ENCODE assay signal across 8 mouse cellular contexts in the genomic region with DNA sequence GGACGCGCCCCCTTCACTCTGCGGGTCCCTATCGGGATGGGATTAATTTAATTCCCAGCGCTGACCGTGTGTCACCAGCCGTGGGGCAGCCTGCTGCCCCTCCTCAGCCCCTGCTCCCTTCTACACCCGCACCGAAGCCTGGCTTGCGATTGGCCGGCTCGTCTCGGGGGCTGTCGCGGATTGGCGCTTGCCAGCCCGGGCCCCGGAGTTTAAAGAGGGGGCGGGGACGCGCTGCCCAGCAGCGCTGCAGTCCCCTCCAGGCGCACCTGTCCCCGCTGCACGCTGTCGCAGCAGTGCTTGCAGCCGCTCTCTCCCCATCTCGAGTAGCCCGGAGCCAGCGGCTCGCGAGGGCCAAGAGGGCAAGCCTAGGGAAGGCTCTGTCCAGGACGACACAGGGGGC. TPM values are rescaled to one million over a fixed set of nuclear protein-coding genes. Genes with fewer than 3 reads are reported as not detected.
DNase-seq lines count a peak whose midpoint lies in the region; ATAC-seq and TF ChIP-seq lines count a peak whose summit lies in the region.

Cldn11 (plus strand) TSS at position 215 of the 400 bp plus-strand sequence.

- peak; percentile 87 for DNase-seq in heart, embryonic 10.5 days (ENCODE audit: low spot score)
- no peak for DNase-seq in heart, adult 8-10 months (ENCODE audit: low spot score)
- peak; percentile 86 for DNase-seq in brain, embryonic 14.5 days (ENCODE audit: low read depth)
- DNase-seq in layer of hippocampus, adult 2 months (ENCODE audit: low spot score in 2 of 2): peak in 1 of 2 experiments; percentile 47
- DNase-seq in lung, adult 2 months: peak; percentile 10
- DNase-seq in retina, postnatal 7 days (ENCODE audit: low read depth, low spot score): peak; percentile 43
- DNase-seq in urinary bladder, postnatal 10 days (ENCODE audit: low spot score): no peak

- no peak for TF ChIP-seq CTCF in brain, embryonic 14.5 days (IDR thresholded peaks at IDR 0.05; ENCODE audit: borderline replicate concordance, extremely low read depth, insufficient read depth, insufficient read length)
- TF ChIP-seq CTCF in layer of hippocampus, adult 2 months (conservative IDR thresholded peaks at IDR 0.05): no peak
- TF ChIP-seq CTCF in lung, adult 2 months (IDR thresholded peaks at IDR 0.05; ENCODE audit: insufficient read depth, low read length): no peak

- no peak within 1 kb of the TSS for H3K27ac ChIP-seq in heart, embryonic 10.5 days
- H3K27ac ChIP-seq in layer of hippocampus, adult 2 months: peak within 1 kb of the TSS; percentile 73; the same call in 1 of the 2 replicates

- no peaks in the 10 kb centered on the region for H3K36me3 ChIP-seq in heart, embryonic 10.5 days

- H3K4me1 ChIP-seq in heart, embryonic 10.5 days: peaks cover 10% of the 10 kb centered on the region
- no peaks in the 10 kb centered on the region for H3K4me1 ChIP-seq in lung, adult 2 months (ENCODE audit: control insufficient read depth, insufficient read depth, low read length)

- H3K9me3 ChIP-seq in heart, embryonic 10.5 days: no peaks in the 10 kb centered on the region

- no peak for TF ChIP-seq POLR2A in brain, embryonic 14.5 days (IDR thresholded peaks at IDR 0.05; ENCODE audit: borderline replicate concordance, extremely low read depth, insufficient read depth, insufficient read length, poor library complexity, severe bottlenecking)
- no peak for TF ChIP-seq POLR2A in lung, adult 2 months (IDR thresholded peaks at IDR 0.05; ENCODE audit: borderline replicate concordance, extremely low read depth, low read depth, low read length)

- peak; percentile 44; the same call in 1 of the 2 replicates for ATAC-seq in granulocyte monocyte progenitor cell, adult 5-6 weeks (replicated peaks; ENCODE audit: poor library complexity, severe bottlenecking)

- peaks cover 48% of the 10 kb centered on the region for H3K27me3 ChIP-seq in heart, embryonic 10.5 days (ENCODE audit: insufficient read depth, poor library complexity, severe bottlenecking)

- WGBS in heart, embryonic 10.5 days: 0% methylated on average over 33 of the region's 33 CpGs
- 1% methylated on average over 33 of the region's 33 CpGs for WGBS in lung, adult 2 months

- H3K4me3 ChIP-seq in heart, embryonic 10.5 days: peak within 1 kb of the TSS; percentile 58
- H3K4me3 ChIP-seq in layer of hippocampus, adult 2 months: peak within 1 kb of the TSS; percentile 55
- no peak within 1 kb of the TSS for H3K4me3 ChIP-seq in lung, adult 2 months (replicated peaks; ENCODE audit: extremely low read depth, low read depth, low read length)

RNA-seq across cellular contexts. Expression of gene Cldn11, which starts in this region (rescaled TPM):
- polyA plus RNA-seq in heart, embryonic 10.5 days (2016; fragmentation: Nextera tagmentation; extraction: Ambion mirVana): 1.4 and 4.2 TPM in 2 replicates
- total RNA-seq in heart, adult 8-10 months (2022): under 1 TPM; 0.37 to 0.47 (median 0.42) TPM
- polyA plus RNA-seq in brain, embryonic 14.5 days (2012; rRNA removed): 30.6 and 31.3 TPM in 2 replicates
- total RNA-seq in granulocyte monocyte progenitor cell, adult 5-6 weeks (2014; fragmentation: Nextera tagmentation): not detected in 2 replicates
- total RNA-seq in granulocyte monocyte progenitor cell, adult 5-6 weeks (2017): not detected in 2 replicates
- total RNA-seq in layer of hippocampus, adult 2 months (2021): 100 to 1,000 TPM; 111 to 113 TPM
- polyA plus RNA-seq in lung, adult 2 months (2012; rRNA removed): 0.80 and 1.3 TPM in 2 replicates

Comparison
In these comparisons a context has a peak if more than half of its experiments do, and no peak if none do; other contexts are left out.
1. RNA of gene Cldn11 (total RNA-seq): 111 to 113 TPM in layer of hippocampus, adult 2 months; 0.37 to 0.47 TPM in heart, adult 8-10 months and not detected in granulocyte monocyte progenitor cell, adult 5-6 weeks; every median in the first group is over 10 times any median in the second.
2. DNase-seq: peak in heart, embryonic 10.5 days (single experiment), brain, embryonic 14.5 days (single experiment), lung, adult 2 months (single experiment) and retina, postnatal 7 days (single experiment); none in heart, adult 8-10 months (single experiment) and urinary bladder, postnatal 10 days (single experiment).
3. Peak in ATAC-seq in granulocyte monocyte progenitor cell, adult 5-6 weeks; RNA of the gene not detected or under 1 TPM.